Mouse (Mus musculus): ENCODE measurements around the gene Slc5a11. TPM values are rescaled to one million over a fixed set of nuclear protein-coding genes. Genes with fewer than 3 reads are reported as not detected.

Slc5a11 gene
- total and polyA plus RNA-seq, 2 experiments from 2014 or later: 0.20 to 0.82 TPM

- H3K9me3 ChIP-seq (ENCODE audit: low read length): no peaks in the 10 kb centered on the region
- no peaks in the 10 kb centered on the region for H3K27me3 ChIP-seq (ENCODE audit: insufficient read depth, low read length)
- H3K4me1 ChIP-seq (ENCODE audit: insufficient read depth, low read length): no peaks in the 10 kb centered on the region
- ATAC-seq (ENCODE audit: low FRiP score): no peak
- TF ChIP-seq CTCF (IDR thresholded peaks at IDR 0.05): no peak
- no peak overlapping the region for H3K27ac ChIP-seq (ENCODE audit: low read depth, low read length)
- 69% methylated on average over 4 of the region's 4 CpGs for WGBS
- H3K4me3 ChIP-seq (ENCODE audit: low read depth, low read length): no peak overlapping the region
- H3K4me2 ChIP-seq (ENCODE audit: low read depth, low read length, poor library complexity, severe bottlenecking): no peak overlapping the region
- no peak for DNase-seq (ENCODE audit: low spot score)
- no peak overlapping the region for H3K9ac ChIP-seq (replicated peaks; ENCODE audit: low read length, poor library complexity, severe bottlenecking)
- H3K36me3 ChIP-seq (ENCODE audit: insufficient read depth, low read length): no peaks in the 10 kb centered on the region
Measured at GRCm38 (mm10) chr7:123246504-123247084, 32.0 kb downstream of the Slc5a11 start.

- H3K9me3 ChIP-seq (ENCODE audit: low read length): no peaks in the 10 kb centered on the region
- H3K9ac ChIP-seq (replicated peaks; ENCODE audit: low read length, poor library complexity, severe bottlenecking): no peak overlapping the region
- ATAC-seq (ENCODE audit: low FRiP score): no peak
- no peak overlapping the region for H3K27ac ChIP-seq (ENCODE audit: low read depth, low read length)
- H3K4me2 ChIP-seq (ENCODE audit: low read depth, low read length, poor library complexity, severe bottlenecking): no peak overlapping the region
- no peaks in the 10 kb centered on the region for H3K27me3 ChIP-seq (ENCODE audit: insufficient read depth, low read length)
- TF ChIP-seq CTCF (IDR thresholded peaks at IDR 0.05): no peak
- H3K4me1 ChIP-seq (ENCODE audit: insufficient read depth, low read length): peaks cover under 1% of the 10 kb centered on the region; the same call in 1 of the 2 replicates
- no peaks in the 10 kb centered on the region for H3K36me3 ChIP-seq (ENCODE audit: insufficient read depth, low read length)
- WGBS: 44% methylated on average over 2 of the region's 2 CpGs
- H3K4me3 ChIP-seq (ENCODE audit: low read depth, low read length): no peak overlapping the region
- DNase-seq (ENCODE audit: low spot score): no peak
Measured at GRCm38 (mm10) chr7:123248166-123248565, 33.6 kb downstream of the Slc5a11 start.

GRCm38 (mm10) chr7:123251343-123251742, 36.8 kb downstream of the Slc5a11 start:
- DNase-seq (ENCODE audit: low spot score) (no peak), ATAC-seq (ENCODE audit: low FRiP score) (no peak)
- 43% methylated on average over 6 of the region's 6 CpGs for WGBS
- H3K9ac ChIP-seq (replicated peaks; ENCODE audit: low read length, poor library complexity, severe bottlenecking): no peak overlapping the region
- no peak overlapping the region for H3K4me3 ChIP-seq (ENCODE audit: low read depth, low read length)
- no peaks in the 10 kb centered on the region for H3K36me3 ChIP-seq (ENCODE audit: insufficient read depth, low read length)
- no peaks in the 10 kb centered on the region for H3K27me3 ChIP-seq (ENCODE audit: insufficient read depth, low read length)
- H3K9me3 ChIP-seq (ENCODE audit: low read length): no peaks in the 10 kb centered on the region
- H3K4me2 ChIP-seq (ENCODE audit: low read depth, low read length, poor library complexity, severe bottlenecking): no peak overlapping the region
- no peak for TF ChIP-seq CTCF (IDR thresholded peaks at IDR 0.05)
- no peak overlapping the region for H3K27ac ChIP-seq (ENCODE audit: low read depth, low read length)
- H3K4me1 ChIP-seq (ENCODE audit: insufficient read depth, low read length): peaks cover 4% of the 10 kb centered on the region; the same call in 1 of the 2 replicates

- Histone ChIP-seq H3K27me3 (ENCODE audit: insufficient read depth, low read length) (no peaks in the 10 kb centered on the region), H3K4me1 (ENCODE audit: insufficient read depth, low read length) (peaks cover 4% of the 10 kb centered on the region; the same call in 1 of the 2 replicates), H3K4me3 (ENCODE audit: low read depth, low read length) (no peak overlapping the region), H3K4me2 (ENCODE audit: low read depth, low read length, poor library complexity, severe bottlenecking) (no peak overlapping the region), H3K9me3 (ENCODE audit: low read length) (no peaks in the 10 kb centered on the region), H3K27ac (ENCODE audit: low read depth, low read length) (peak overlapping the region; percentile 55), H3K9ac (replicated peaks; ENCODE audit: low read length, poor library complexity, severe bottlenecking) (no peak overlapping the region), H3K36me3 (ENCODE audit: insufficient read depth, low read length) (no peaks in the 10 kb centered on the region)
- 52% methylated on average over 7 of the region's 7 CpGs for WGBS
- peak; percentile 65; the same call in 1 of the 2 replicates for ATAC-seq (ENCODE audit: low FRiP score)
- DNase-seq (ENCODE audit: low spot score): peak; percentile 64
- TF ChIP-seq CTCF (IDR thresholded peaks at IDR 0.05): no peak
Measured at GRCm38 (mm10) chr7:123253396-123253795, 38.8 kb downstream of the Slc5a11 start.

GRCm38 (mm10) chr7:123254196-123254970, 39.8 kb downstream of the Slc5a11 start:
- no peak overlapping the region for H3K4me3 ChIP-seq (ENCODE audit: low read depth, low read length)
- ATAC-seq (ENCODE audit: low FRiP score): no peak
- H3K36me3 ChIP-seq (ENCODE audit: insufficient read depth, low read length): no peaks in the 10 kb centered on the region
- no peaks in the 10 kb centered on the region for H3K9me3 ChIP-seq (ENCODE audit: low read length)
- H3K9ac ChIP-seq (replicated peaks; ENCODE audit: low read length, poor library complexity, severe bottlenecking): no peak overlapping the region
- no peak overlapping the region for H3K27ac ChIP-seq (ENCODE audit: low read depth, low read length)
- no peak for TF ChIP-seq CTCF (IDR thresholded peaks at IDR 0.05)
- H3K4me1 ChIP-seq (ENCODE audit: insufficient read depth, low read length): peaks cover 4% of the 10 kb centered on the region; the same call in 1 of the 2 replicates
- 88% methylated on average over 14 of the region's 14 CpGs for WGBS
- no peak for DNase-seq (ENCODE audit: low spot score)
- no peaks in the 10 kb centered on the region for H3K27me3 ChIP-seq (ENCODE audit: insufficient read depth, low read length)
- H3K4me2 ChIP-seq (ENCODE audit: low read depth, low read length, poor library complexity, severe bottlenecking): no peak overlapping the region

GRCm38 (mm10) chr7:123258103-123258502, 43.5 kb downstream of the Slc5a11 start:
- H3K27ac ChIP-seq (ENCODE audit: low read depth, low read length): no peak overlapping the region
- no peak for TF ChIP-seq CTCF (IDR thresholded peaks at IDR 0.05)
- H3K9ac ChIP-seq (replicated peaks; ENCODE audit: low read length, poor library complexity, severe bottlenecking): no peak overlapping the region
- H3K4me1 ChIP-seq (ENCODE audit: insufficient read depth, low read length): peaks cover 4% of the 10 kb centered on the region; the same call in 1 of the 2 replicates
- H3K27me3 ChIP-seq (ENCODE audit: insufficient read depth, low read length): no peaks in the 10 kb centered on the region
- DNase-seq (ENCODE audit: low spot score): no peak
- H3K4me2 ChIP-seq (ENCODE audit: low read depth, low read length, poor library complexity, severe bottlenecking): no peak overlapping the region
- WGBS: 88% methylated on average over 8 of the region's 8 CpGs
- no peaks in the 10 kb centered on the region for H3K36me3 ChIP-seq (ENCODE audit: insufficient read depth, low read length)
- ATAC-seq (ENCODE audit: low FRiP score): no peak
- no peak overlapping the region for H3K4me3 ChIP-seq (ENCODE audit: low read depth, low read length)
- H3K9me3 ChIP-seq (ENCODE audit: low read length): no peaks in the 10 kb centered on the region

Measured in midbrain, postnatal 0 days (tissue).